Mouse (Mus musculus) gastrocnemius, adult 8-10 months (tissue): Measurements from ENCODE around the gene Mrpl51. TPM values are rescaled to one million over a fixed set of nuclear protein-coding genes. Genes with fewer than 3 reads are reported as not detected.

ENCODE experiments used
- DNase-seq, 2 experiments: peaks; one replicate each; pipeline ENCODE4 v3.0.0; 2022; ENCODE audit warnings: low spot score in 2 of 2
- microRNA-seq: library from miRNA; unstranded; fragments of <30 nt; microRNA quantifications from one replicate; pipeline ENCODE4 v1.2.0, GENCODE M21; 2022
- total RNA-seq, 4 experiments: library from RNA; stranded (reverse); gene quantifications; 2 replicates each; pipeline ENCODE4 v1.2.4; 2022

The Mrpl51 gene
- total RNA-seq, 4 experiments from 2014 or later, result 224 to 255 (median 228) TPM

- DNase-seq, result no peak
These were observed 40.9 kb downstream of the Mrpl51 start for GRCm38 (mm10) chr6:125232516-125232915.

GRCm38 (mm10) chr6:125233816-125234519, 42.4 kb downstream of the Mrpl51 start:
- no peak for DNase-seq

GRCm38 (mm10) chr6:125234520-125234828, 42.9 kb downstream of the Mrpl51 start:
- DNase-seq, result no peak

- no peak for DNase-seq
These were observed 44.7 kb downstream of the Mrpl51 start for GRCm38 (mm10) chr6:125236341-125236740.

- no peak for DNase-seq
These were observed 45.2 kb downstream of the Mrpl51 start, which contains the start of gene Cd27 for GRCm38 (mm10) chr6:125236782-125237181. Gene Cd27, minus strand, starts transcription at chr6:125237010.

GRCm38 (mm10) chr6:125237421-125237820, 45.8 kb downstream of the Mrpl51 start:
- no peak for DNase-seq

- no peak for DNase-seq
These were observed 46.8 kb downstream of the Mrpl51 start for GRCm38 (mm10) chr6:125238396-125238795.

- DNase-seq, result no peak
These were observed 47.9 kb downstream of the Mrpl51 start for GRCm38 (mm10) chr6:125239547-125239946.

- no peak for DNase-seq
These were observed 49.0 kb downstream of the Mrpl51 start for GRCm38 (mm10) chr6:125240617-125241016.

- no peak for DNase-seq
These were observed 50.0 kb downstream of the Mrpl51 start for GRCm38 (mm10) chr6:125241566-125241965.

- no peak for DNase-seq
These were observed 53.0 kb downstream of the Mrpl51 start for GRCm38 (mm10) chr6:125244551-125244950.

Small RNAs within 50 kb of the gene (microRNA-seq; reads per million reads assigned to microRNA genes)
- gene Mir3098, result not detected
- not detected for gene Mir8113

Other genes starting within 250 kb of the Mrpl51 start
- gene Cops7a, start 226.3 kb upstream of the Mrpl51 start, total RNA-seq, result 100 to 1,000 TPM; 122 to 142 (median 131) TPM
- under 1 TPM in 3 of 4 experiments, not detected in 1; 0.19 to 0.70 (median 0.36) TPM for gene Pianp, start 195.1 kb upstream of the Mrpl51 start, total RNA-seq
- gene Zfp384, start 182.7 kb upstream of the Mrpl51 start, total RNA-seq, result 10 to 100 TPM; 24.3 to 29.7 (median 27.4) TPM
- 10 to 100 TPM; 19.8 to 22.3 (median 20.7) TPM for gene Ing4, start 152.0 kb upstream of the Mrpl51 start, total RNA-seq
- gene Acrbp, start 142.1 kb upstream of the Mrpl51 start, total RNA-seq, result 1 to 10 TPM in 3 of 4 experiments, under 1 TPM in 1; 0.97 to 2.5 (median 1.5) TPM
- gene Lpar5, start 123.9 kb upstream of the Mrpl51 start, total RNA-seq, result under 1 TPM in 1 of 4 experiments, not detected in 3; 0.20 TPM
- 10 to 100 TPM; 72.6 to 77.3 (median 74.3) TPM for gene Chd4, start 95.8 kb upstream of the Mrpl51 start, total RNA-seq
- 10 to 100 TPM; 16.3 to 21.1 (median 19.0) TPM for gene Nop2, start 59.9 kb upstream of the Mrpl51 start, total RNA-seq
- gene Iffo1, start 46.6 kb upstream of the Mrpl51 start, total RNA-seq, result 1 to 10 TPM; 6.6 to 8.9 (median 7.5) TPM
- over 10,000 TPM; 10,104 to 14,130 (median 11,228) TPM for gene Gapdh, start 25.3 kb upstream of the Mrpl51 start, total RNA-seq
- 10 to 100 TPM in 2 of 4 experiments, 1 to 10 TPM in 2; 7.3 to 14.0 (median 9.1) TPM for gene Ncapd2, start 100 bp upstream of the Mrpl51 start, total RNA-seq
- 10 to 100 TPM; 15.1 to 16.8 (median 15.5) TPM for gene Vamp1, start 23.8 kb downstream of the Mrpl51 start, total RNA-seq
- 1 to 10 TPM; 1.6 to 2.3 (median 2.0) TPM for gene Tapbpl, start 40.1 kb downstream of the Mrpl51 start, total RNA-seq
- under 1 TPM in 2 of 4 experiments, not detected in 2; 0.36 to 0.53 TPM for gene Cd27, start 45.2 kb downstream of the Mrpl51 start, total RNA-seq
- gene Tuba3a, start 94.2 kb downstream of the Mrpl51 start, total RNA-seq, result not detected
- gene Ltbr, start 122.1 kb downstream of the Mrpl51 start, total RNA-seq, result 10 to 100 TPM; 14.7 to 19.7 (median 19.3) TPM
- gene Scnn1a, start 128.9 kb downstream of the Mrpl51 start, total RNA-seq, result under 1 TPM; 0.17 to 0.19 (median 0.17) TPM
- gene Tnfrsf1a, start 157.6 kb downstream of the Mrpl51 start, total RNA-seq, result 10 to 100 TPM; 13.1 to 22.3 (median 16.3) TPM
- not detected for gene Plekhg6, start 189.0 kb downstream of the Mrpl51 start, total RNA-seq